Mouse (Mus musculus) hindbrain, embryonic 11.5 days (tissue): Measurements from ENCODE around the gene Rhou. TPM values are rescaled to one million over a fixed set of nuclear protein-coding genes. Genes with fewer than 3 reads are reported as not detected.

ENCODE experiments used
- ATAC-seq: fragments of 200-750 bp; cut with Nextera tagmentation; 2 replicates; pipeline ENCODE4 v1.8.0; 2017; ENCODE audit warnings: mild to moderate bottlenecking, moderate TSS enrichment, moderate library complexity; ENCODE audit not compliant: low FRiP score
- DNase-seq: peaks from one replicate; pipeline ENCODE4 v3.0.0-alpha.2; 2015; ENCODE audit warnings: low spot score
- H3K27ac ChIP-seq: fragments of 300-500 bp; sonication (generic); 2 replicates; pipeline ENCODE4 v1.5.1; 2014; ENCODE audit warnings: mild to moderate bottlenecking, low read depth, low read length
- H3K27me3 ChIP-seq: fragments of 300-500 bp; sonication (generic); 2 replicates; pipeline ENCODE4 v1.6.1; 2014; ENCODE audit warnings: mild to moderate bottlenecking, low read length, moderate library complexity, mixed read lengths; ENCODE audit not compliant: control insufficient read depth, insufficient read depth
- H3K36me3 ChIP-seq: fragments of 300-500 bp; sonication (generic); 2 replicates; pipeline ENCODE4 v1.6.1; 2014; ENCODE audit warnings: mild to moderate bottlenecking, low read length, moderate library complexity, mixed read lengths; ENCODE audit not compliant: control insufficient read depth, insufficient read depth
- H3K4me1 ChIP-seq: fragments of 300-500 bp; sonication (generic); replicated peaks from 2 replicates; pipeline ENCODE4 v1.6.1; 2014; ENCODE audit warnings: low read length, mixed read lengths; ENCODE audit not compliant: control insufficient read depth, insufficient read depth
- H3K4me2 ChIP-seq: fragments of 300-500 bp; sonication (generic); replicated peaks from 2 replicates; pipeline ENCODE4 v1.6.1; 2014; ENCODE audit warnings: mild to moderate bottlenecking, low read depth, low read length
- H3K4me3 ChIP-seq: fragments of 300-500 bp; sonication (generic); 2 replicates; pipeline ENCODE4 v1.5.1; 2014; ENCODE audit warnings: low read depth, low read length
- H3K9ac ChIP-seq: fragments of 300-500 bp; sonication (generic); 2 replicates; pipeline ENCODE4 v1.6.1; 2014; ENCODE audit warnings: low read depth, low read length
- H3K9me3 ChIP-seq: fragments of 300-500 bp; sonication (generic); 2 replicates; pipeline ENCODE4 v1.6.1; 2016; ENCODE audit warnings: low read length; ENCODE audit not compliant: control insufficient read depth
- WGBS: fragments of 180-500 bp; shearing (Covaris S2); extraction: QIAGEN DNeasy Blood & Tissue Kit; methylation state at CpG from one replicate; pipeline ENCODE4 v1.1.7; 2014; 5-methylcytosine and 5-hydroxymethylcytosine counted together
- polyA plus RNA-seq: library from polyadenylated mRNA; unstranded; fragments of >200 nt; fragmentation: Nextera tagmentation; extraction: Ambion mirVana; gene quantifications from 2 replicates; pipeline ENCODE4 v1.2.1, GENCODE M21; 2014

Rhou gene
- polyA plus RNA-seq, 1 experiment from 2014 or later, result 12.4 TPM

GRCm38 (mm10) chr8:123655351-123655779 is 1.6 kb downstream of the Rhou start:
- DNase-seq (peak; percentile 24), ATAC-seq (no peak)
- Histone ChIP-seq H3K9me3 (no peaks in the 10 kb centered on the region), H3K9ac (peak overlapping the region; percentile 16; the same call in 1 of the 2 replicates), H3K36me3 (no peaks in the 10 kb centered on the region; the same call in 1 of the 2 replicates), H3K4me1 (peaks cover 9% of the 10 kb centered on the region), H3K27me3 (no peaks in the 10 kb centered on the region), H3K4me3 (peak overlapping the region; percentile 73; the same call in 1 of the 2 replicates), H3K27ac (no peak overlapping the region), H3K4me2 (peak overlapping the region; percentile 75)
- 4% methylated on average over 8 of the region's 8 CpGs for WGBS

GRCm38 (mm10) chr8:123657826-123658225 is 4.1 kb downstream of the Rhou start:
- no peaks in the 10 kb centered on the region for H3K9me3 ChIP-seq
- H3K4me3 ChIP-seq, result no peak overlapping the region
- H3K27ac ChIP-seq, result no peak overlapping the region
- no peak overlapping the region for H3K9ac ChIP-seq
- H3K36me3 ChIP-seq, result no peaks in the 10 kb centered on the region; the same call in 1 of the 2 replicates
- no peak overlapping the region for H3K4me2 ChIP-seq
- DNase-seq (no peak), ATAC-seq (no peak)
- peaks cover 9% of the 10 kb centered on the region for H3K4me1 ChIP-seq
- 93% methylated on average over 8 of the region's 8 CpGs for WGBS
- no peaks in the 10 kb centered on the region for H3K27me3 ChIP-seq

GRCm38 (mm10) chr8:123659469-123660057 is 5.8 kb downstream of the Rhou start:
- Histone ChIP-seq H3K9me3 (no peaks in the 10 kb centered on the region), H3K27me3 (no peaks in the 10 kb centered on the region), H3K36me3 (no peaks in the 10 kb centered on the region; the same call in 1 of the 2 replicates), H3K4me2 (no peak overlapping the region), H3K4me1 (peaks cover 9% of the 10 kb centered on the region), H3K4me3 (no peak overlapping the region), H3K27ac (no peak overlapping the region), H3K9ac (no peak overlapping the region)
- ATAC-seq, result no peak
- no peak for DNase-seq
- 90% methylated on average over 10 of the region's 10 CpGs for WGBS

- Histone ChIP-seq H3K9me3 (no peaks in the 10 kb centered on the region), H3K4me3 (no peak overlapping the region), H3K4me2 (no peak overlapping the region), H3K9ac (no peak overlapping the region), H3K36me3 (no peaks in the 10 kb centered on the region), H3K27ac (no peak overlapping the region), H3K4me1 (no peaks in the 10 kb centered on the region), H3K27me3 (no peaks in the 10 kb centered on the region)
- ATAC-seq, result no peak
- DNase-seq, result no peak
- 90% methylated on average over 11 of the region's 11 CpGs for WGBS
Measured at GRCm38 (mm10) chr8:123661515-123661914, 7.8 kb downstream of the Rhou start.

- ATAC-seq (no peak), DNase-seq (no peak)
- Histone ChIP-seq H3K36me3 (no peaks in the 10 kb centered on the region), H3K4me1 (no peaks in the 10 kb centered on the region), H3K27ac (no peak overlapping the region), H3K4me2 (no peak overlapping the region), H3K9me3 (no peaks in the 10 kb centered on the region), H3K27me3 (no peaks in the 10 kb centered on the region), H3K9ac (no peak overlapping the region), H3K4me3 (no peak overlapping the region)
- 90% methylated on average over 6 of the region's 6 CpGs for WGBS
Measured at GRCm38 (mm10) chr8:123665580-123665979, 11.9 kb downstream of the Rhou start.

- Histone ChIP-seq H3K4me1 (no peaks in the 10 kb centered on the region), H3K9ac (no peak overlapping the region), H3K36me3 (no peaks in the 10 kb centered on the region), H3K27me3 (no peaks in the 10 kb centered on the region), H3K27ac (no peak overlapping the region), H3K9me3 (no peaks in the 10 kb centered on the region), H3K4me2 (no peak overlapping the region), H3K4me3 (no peak overlapping the region)
- 79% methylated on average over 1 of the region's 1 CpGs for WGBS
- ATAC-seq, result no peak
- no peak for DNase-seq
Measured at GRCm38 (mm10) chr8:123666832-123667231, 13.1 kb downstream of the Rhou start.

- Histone ChIP-seq H3K4me2 (no peak overlapping the region), H3K4me1 (no peaks in the 10 kb centered on the region), H3K36me3 (no peaks in the 10 kb centered on the region), H3K4me3 (no peak overlapping the region), H3K9ac (no peak overlapping the region), H3K27ac (no peak overlapping the region), H3K9me3 (no peaks in the 10 kb centered on the region), H3K27me3 (no peaks in the 10 kb centered on the region)
- whole genome bisulfite sequencing, result 33% methylated on average over 4 of the region's 4 CpGs
- no peak for DNase-seq
- ATAC-seq, result no peak
Measured at GRCm38 (mm10) chr8:123668681-123669080, 15.0 kb downstream of the Rhou start.

- Histone ChIP-seq H3K9ac (no peak overlapping the region), H3K4me2 (no peak overlapping the region), H3K9me3 (no peaks in the 10 kb centered on the region), H3K27ac (no peak overlapping the region), H3K36me3 (no peaks in the 10 kb centered on the region), H3K4me1 (no peaks in the 10 kb centered on the region), H3K27me3 (no peaks in the 10 kb centered on the region), H3K4me3 (no peak overlapping the region)
- 64% methylated on average over 7 of the region's 7 CpGs for WGBS
- no peak for DNase-seq
- ATAC-seq, result no peak
Measured at GRCm38 (mm10) chr8:123670766-123671165, 17.0 kb downstream of the Rhou start.

GRCm38 (mm10) chr8:123671454-123671853 is 17.7 kb downstream of the Rhou start:
- DNase-seq, result no peak
- H3K27me3 ChIP-seq, result no peaks in the 10 kb centered on the region
- no peak overlapping the region for H3K4me2 ChIP-seq
- no peaks in the 10 kb centered on the region for H3K9me3 ChIP-seq
- H3K9ac ChIP-seq, result no peak overlapping the region
- no peaks in the 10 kb centered on the region for H3K36me3 ChIP-seq
- H3K4me1 ChIP-seq, result no peaks in the 10 kb centered on the region
- H3K4me3 ChIP-seq, result no peak overlapping the region
- WGBS, result 58% methylated on average over 7 of the region's 7 CpGs
- ATAC-seq, result no peak
- H3K27ac ChIP-seq, result no peak overlapping the region
